Mouse (Mus musculus) embryonic facial prominence, embryonic 14.5 days (tissue): ENCODE measurements around the gene Sgk2. TPM values are rescaled to one million over a fixed set of nuclear protein-coding genes. Genes with fewer than 3 reads are reported as not detected.

ENCODE experiments used
- ATAC-seq: fragments of 200-750 bp; cut with Nextera tagmentation; 2 replicates; pipeline ENCODE4 v1.8.0; 2017; ENCODE audit warnings: low read depth, moderate number of reproducible peaks, moderate TSS enrichment
- DNase-seq: peaks from one replicate; pipeline ENCODE4 v3.0.0-alpha.2; 2015; ENCODE audit warnings: low spot score
- H3K27ac ChIP-seq: fragments of 300-500 bp; sonication (generic); replicated peaks from 2 replicates; pipeline ENCODE4 v1.5.1; 2014; ENCODE audit warnings: low read depth, mild to moderate bottlenecking, low read length, moderate library complexity
- H3K27me3 ChIP-seq: fragments of 300-500 bp; sonication (generic); replicated peaks from 2 replicates; pipeline ENCODE4 v1.6.1; 2014; ENCODE audit warnings: low read length; ENCODE audit not compliant: control insufficient read depth, insufficient read depth
- H3K36me3 ChIP-seq: fragments of 300-500 bp; sonication (generic); 2 replicates; pipeline ENCODE4 v1.6.1; 2014; ENCODE audit warnings: low read length, mixed read lengths; ENCODE audit not compliant: control insufficient read depth, insufficient read depth
- H3K4me1 ChIP-seq: fragments of 300-500 bp; sonication (generic); 2 replicates; pipeline ENCODE4 v1.6.1; 2014; ENCODE audit warnings: antibody characterized with exemption, low read length; ENCODE audit not compliant: control insufficient read depth, insufficient read depth
- H3K4me2 ChIP-seq: fragments of 300-500 bp; sonication (generic); 2 replicates; pipeline ENCODE4 v1.6.1; 2014; ENCODE audit warnings: low read depth, mild to moderate bottlenecking, low read length, moderate library complexity, mixed read lengths
- H3K4me3 ChIP-seq: fragments of 300-500 bp; sonication (generic); 2 replicates; pipeline ENCODE4 v1.5.1; 2014; ENCODE audit warnings: low read depth, mild to moderate bottlenecking, low read length
- H3K9ac ChIP-seq: fragments of 300-500 bp; sonication (generic); 2 replicates; pipeline ENCODE4 v1.6.1; 2014; ENCODE audit warnings: low read depth, mild to moderate bottlenecking, low read length, moderate library complexity, mixed read lengths
- H3K9me3 ChIP-seq: fragments of 300-500 bp; sonication (generic); 2 replicates; pipeline ENCODE4 v1.6.1; 2016; ENCODE audit warnings: low read length; ENCODE audit not compliant: control insufficient read depth
- WGBS: fragments of 180-500 bp; shearing (Covaris S2); extraction: QIAGEN DNeasy Blood & Tissue Kit; methylation state at CpG from one replicate; pipeline ENCODE4 v1.1.7; 2014; 5-methylcytosine and 5-hydroxymethylcytosine counted together
- polyA plus RNA-seq: library from polyadenylated mRNA; unstranded; fragments of >200 nt; fragmentation: Nextera tagmentation; extraction: Ambion mirVana; gene quantifications from 2 replicates; pipeline ENCODE4 v1.2.1, GENCODE M21; 2014

The Sgk2 gene
- polyA plus RNA-seq, 1 experiment from 2014 or later = not detected

- no peak overlapping the region for H3K4me2 ChIP-seq
- DNase-seq (no peak), ATAC-seq (no peak)
- no peaks in the 10 kb centered on the region for H3K9me3 ChIP-seq
- no peaks in the 10 kb centered on the region for H3K27me3 ChIP-seq
- no peak overlapping the region for H3K4me3 ChIP-seq
- H3K4me1 ChIP-seq = peaks cover 12% of the 10 kb centered on the region; the same call in 1 of the 2 replicates
- H3K36me3 ChIP-seq = no peaks in the 10 kb centered on the region
- no peak overlapping the region for H3K9ac ChIP-seq
- WGBS = 63% methylated on average over 4 of the region's 4 CpGs
- no peak overlapping the region for H3K27ac ChIP-seq
Measured at GRCm38 (mm10) chr2:162976001-162976400, 11.1 kb upstream of the Sgk2 start.

GRCm38 (mm10) chr2:162984381-162984780 is 2.7 kb upstream of the Sgk2 start:
- 85% methylated on average over 6 of the region's 6 CpGs for WGBS
- DNase-seq = no peak
- Histone ChIP-seq H3K9me3 (no peaks in the 10 kb centered on the region), H3K4me3 (no peak overlapping the region), H3K27ac (no peak overlapping the region), H3K36me3 (no peaks in the 10 kb centered on the region), H3K4me2 (no peak overlapping the region), H3K27me3 (no peaks in the 10 kb centered on the region), H3K4me1 (no peaks in the 10 kb centered on the region), H3K9ac (no peak overlapping the region)
- ATAC-seq = no peak

- Histone ChIP-seq H3K4me1 (no peaks in the 10 kb centered on the region), H3K27me3 (no peaks in the 10 kb centered on the region), H3K27ac (no peak overlapping the region), H3K4me3 (no peak overlapping the region), H3K4me2 (no peak overlapping the region), H3K36me3 (no peaks in the 10 kb centered on the region), H3K9ac (no peak overlapping the region), H3K9me3 (no peaks in the 10 kb centered on the region)
- peak; percentile 86 for ATAC-seq
- peak; percentile 78 for DNase-seq
- WGBS = 46% methylated on average over 3 of the region's 3 CpGs
Measured at GRCm38 (mm10) chr2:162985923-162986322, 1.2 kb upstream of the Sgk2 start.

DNA sequence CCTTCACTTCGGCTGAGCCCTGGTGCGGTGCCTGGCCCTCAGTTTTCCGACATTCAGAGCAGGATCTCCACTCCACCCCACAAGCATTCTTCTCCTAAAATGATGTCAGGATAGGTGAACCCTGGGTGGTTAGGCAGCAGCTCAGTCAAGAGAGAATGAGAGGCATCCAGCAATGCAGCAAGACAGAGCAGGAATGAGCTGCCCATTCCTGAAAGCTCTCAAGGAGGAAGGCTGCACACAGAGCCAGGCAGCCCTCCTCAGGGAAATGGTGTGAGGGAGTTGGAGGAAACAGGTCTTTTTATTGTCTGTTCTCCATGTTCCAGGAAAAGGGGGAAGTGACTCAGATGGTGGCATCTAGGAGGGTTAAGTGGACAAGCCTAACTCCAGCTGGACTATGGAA is 366 bp upstream of the Sgk2 start:
- Histone ChIP-seq H3K4me1 (no peaks in the 10 kb centered on the region), H3K27ac (no peak overlapping the region), H3K9me3 (no peaks in the 10 kb centered on the region), H3K4me2 (no peak overlapping the region), H3K36me3 (no peaks in the 10 kb centered on the region), H3K4me3 (no peak overlapping the region), H3K9ac (no peak overlapping the region), H3K27me3 (no peaks in the 10 kb centered on the region)
- ATAC-seq (no peak), DNase-seq (no peak)
- 79% methylated on average over 3 of the region's 3 CpGs for WGBS

- no peak overlapping the region for H3K4me2 ChIP-seq
- H3K27ac ChIP-seq = no peak overlapping the region
- no peaks in the 10 kb centered on the region for H3K9me3 ChIP-seq
- H3K4me1 ChIP-seq = no peaks in the 10 kb centered on the region
- H3K9ac ChIP-seq = no peak overlapping the region
- 82% methylated on average over 4 of the region's 4 CpGs for WGBS
- no peak for DNase-seq
- no peaks in the 10 kb centered on the region for H3K27me3 ChIP-seq
- no peaks in the 10 kb centered on the region for H3K36me3 ChIP-seq
- no peak overlapping the region for H3K4me3 ChIP-seq
- ATAC-seq = no peak
Measured at GRCm38 (mm10) chr2:162988235-162988634, 1.1 kb downstream of the Sgk2 start.

DNA sequence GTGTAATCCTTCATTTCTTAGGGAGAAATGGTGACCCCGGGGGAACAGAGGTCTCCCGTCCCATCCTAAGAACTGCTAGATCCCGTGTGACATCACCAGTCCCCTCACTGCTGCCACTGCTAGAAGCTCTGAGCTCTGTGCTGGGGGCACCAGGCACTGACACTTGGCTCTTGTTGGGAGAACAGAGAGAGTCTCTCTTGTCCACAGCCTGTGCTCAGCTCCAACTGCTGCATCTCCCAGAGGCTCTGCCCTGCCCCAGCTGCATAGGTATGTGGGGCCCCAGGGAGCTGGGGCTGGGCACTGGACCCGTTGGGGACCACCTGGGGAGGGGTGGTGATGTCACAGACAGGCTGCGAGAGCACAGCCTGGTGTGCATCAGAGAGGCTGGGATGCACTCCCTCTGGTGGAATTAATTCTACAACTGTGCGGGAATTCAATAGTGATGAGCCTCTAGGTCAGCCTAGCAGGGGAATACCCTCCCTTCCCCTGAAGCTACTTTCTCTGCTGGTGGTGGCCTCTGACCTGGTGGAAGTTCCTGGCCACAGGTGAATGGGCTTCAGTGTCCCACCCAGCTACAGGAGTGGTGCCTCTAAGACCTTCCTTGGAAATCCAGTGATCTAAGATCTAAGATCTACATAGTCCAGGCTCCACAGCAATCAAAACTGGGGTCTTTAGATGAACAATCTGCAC is 4.4 kb downstream of the Sgk2 start:
- no peak overlapping the region for H3K27ac ChIP-seq
- no peak overlapping the region for H3K4me3 ChIP-seq
- no peaks in the 10 kb centered on the region for H3K36me3 ChIP-seq
- no peak overlapping the region for H3K4me2 ChIP-seq
- DNase-seq = no peak
- no peaks in the 10 kb centered on the region for H3K9me3 ChIP-seq
- no peaks in the 10 kb centered on the region for H3K4me1 ChIP-seq
- 39% methylated on average over 6 of the region's 6 CpGs for WGBS
- no peak overlapping the region for H3K9ac ChIP-seq
- no peaks in the 10 kb centered on the region for H3K27me3 ChIP-seq
- no peak for ATAC-seq

GRCm38 (mm10) chr2:162992084-162992437 is 4.9 kb downstream of the Sgk2 start:
- H3K9ac ChIP-seq = no peak overlapping the region
- H3K4me3 ChIP-seq = no peak overlapping the region
- no peaks in the 10 kb centered on the region for H3K4me1 ChIP-seq
- no peaks in the 10 kb centered on the region for H3K27me3 ChIP-seq
- no peaks in the 10 kb centered on the region for H3K9me3 ChIP-seq
- no peak for ATAC-seq
- no peak overlapping the region for H3K27ac ChIP-seq
- no peak overlapping the region for H3K4me2 ChIP-seq
- DNase-seq = no peak
- no peaks in the 10 kb centered on the region for H3K36me3 ChIP-seq

- Histone ChIP-seq H3K27me3 (no peaks in the 10 kb centered on the region), H3K4me2 (no peak overlapping the region), H3K9ac (no peak overlapping the region), H3K36me3 (no peaks in the 10 kb centered on the region), H3K27ac (no peak overlapping the region), H3K9me3 (no peaks in the 10 kb centered on the region), H3K4me1 (no peaks in the 10 kb centered on the region), H3K4me3 (no peak overlapping the region)
- ATAC-seq (no peak), DNase-seq (no peak)
- WGBS = 72% methylated on average over 9 of the region's 9 CpGs
Measured at GRCm38 (mm10) chr2:162993881-162994616, 6.9 kb downstream of the Sgk2 start.
